Mouse (Mus musculus): ENCODE results near the gene Osbp. TPM values are rescaled to one million over a fixed set of nuclear protein-coding genes. Genes with fewer than 3 reads are reported as not detected.

Osbp gene
- total RNA-seq, 2 experiments from 2014 or later, result 52.9 to 54.8 TPM

DNA sequence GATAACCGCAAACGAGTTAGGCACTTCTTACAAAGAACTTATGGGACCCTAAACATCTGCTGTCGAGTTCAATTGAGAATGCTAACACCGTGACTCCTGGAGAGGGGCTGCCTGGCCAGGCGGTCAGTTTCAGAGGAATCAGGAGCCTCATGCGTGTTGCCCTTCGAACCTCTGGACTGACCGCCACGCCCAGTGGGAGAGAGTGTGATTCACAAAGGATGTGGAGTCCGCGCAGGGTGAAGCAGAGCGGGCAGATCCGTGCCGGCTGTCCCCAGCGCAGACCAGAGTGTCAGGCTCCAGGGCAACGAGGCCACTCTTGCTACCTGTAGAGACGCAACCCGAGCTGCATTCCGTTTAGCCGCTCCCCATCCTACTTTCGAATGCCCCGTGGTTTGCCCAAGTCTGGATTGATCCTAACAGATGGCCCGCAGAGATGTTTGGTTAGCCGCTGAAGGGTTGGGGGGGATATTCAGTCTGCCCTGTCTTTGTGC lies 44.6 kb downstream of the Osbp start:
- DNase-seq (ENCODE audit: extremely low spot score in 1 of 2, low spot score in 1 of 2), result peak in 1 of 2 experiments; percentile 36

DNA sequence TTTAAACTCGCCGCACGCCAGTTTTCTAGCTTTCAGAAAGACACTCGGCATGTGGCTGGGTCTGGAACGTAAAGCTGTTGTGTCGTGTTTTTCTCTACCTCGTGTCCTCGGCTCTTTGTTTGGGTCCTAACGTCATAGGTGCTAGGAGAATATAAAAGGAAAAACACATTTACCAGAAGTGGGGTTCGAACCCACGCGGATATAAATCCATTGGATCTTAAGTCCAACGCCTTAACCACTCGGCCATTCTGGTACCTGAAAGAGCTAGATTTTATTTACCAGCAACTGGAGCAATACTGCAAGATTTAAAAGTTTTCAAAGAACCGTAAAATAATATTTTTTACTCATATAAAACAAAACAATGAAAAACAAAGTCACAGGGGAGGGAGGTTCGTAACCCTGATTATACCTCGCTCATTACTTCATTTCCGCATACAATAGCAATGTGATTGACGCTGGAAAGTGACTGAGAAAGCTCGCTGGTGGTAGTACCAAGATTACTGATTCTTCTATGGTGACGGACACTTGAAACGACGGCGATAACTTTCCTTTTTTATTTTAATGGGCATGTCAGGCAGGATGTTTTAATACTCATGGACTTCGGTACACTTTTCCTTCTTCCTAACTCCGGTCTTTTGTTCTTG lies 45.3 kb downstream of the Osbp start:
- DNase-seq (ENCODE audit: extremely low spot score in 1 of 2, low spot score in 1 of 2), result peak in 1 of 2 experiments; percentile 73

DNA sequence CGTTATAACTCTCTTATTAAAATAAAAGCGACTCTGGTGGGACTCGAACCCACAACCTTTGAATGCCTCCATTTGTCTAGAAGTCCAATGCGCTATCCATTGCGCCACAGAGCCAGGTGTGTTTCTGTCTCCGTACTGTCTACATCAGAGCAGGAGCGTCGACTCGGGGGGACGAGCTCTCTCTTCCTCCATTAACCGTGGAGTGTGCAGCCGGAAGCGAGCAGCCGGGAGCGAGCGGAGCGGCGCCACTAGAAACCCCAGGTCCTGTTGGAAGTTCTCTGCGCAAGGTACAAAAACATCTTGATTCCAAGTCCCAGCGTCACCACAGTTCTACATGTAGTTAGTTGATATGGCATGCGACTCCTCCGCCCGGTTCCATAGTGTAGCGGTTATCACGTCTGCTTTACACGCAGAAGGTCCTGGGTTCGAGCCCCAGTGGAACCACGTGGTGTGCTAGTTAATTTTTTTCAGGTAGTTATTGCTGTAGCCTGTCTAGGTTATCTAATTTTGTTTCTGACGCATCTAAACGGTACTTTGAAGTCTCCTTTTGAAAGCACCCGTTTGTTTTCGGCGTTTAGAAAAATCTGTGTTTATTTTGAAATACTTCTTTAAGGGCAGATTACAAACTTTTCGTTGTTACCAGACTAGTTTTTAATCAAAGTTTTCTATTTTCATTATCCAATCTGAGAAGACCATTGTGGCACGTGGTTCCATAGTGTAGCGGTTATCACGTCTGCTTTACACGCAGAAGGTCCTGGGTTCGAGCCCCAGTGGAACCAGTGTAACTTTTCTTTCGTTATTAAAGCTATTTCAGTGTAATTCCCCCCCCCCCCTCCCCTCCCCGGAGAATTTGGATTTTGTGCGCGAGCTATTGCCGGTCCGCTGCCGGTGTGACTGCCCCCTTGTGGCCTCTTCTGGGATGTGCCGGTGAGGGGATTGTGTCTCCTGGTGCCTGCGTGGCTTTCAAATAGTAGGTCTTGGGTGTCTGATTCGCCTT lies 46.1 kb downstream of the Osbp start:
- peak; percentile 84 to 92 for DNase-seq (ENCODE audit: extremely low spot score in 1 of 2, low spot score in 1 of 2)

DNA sequence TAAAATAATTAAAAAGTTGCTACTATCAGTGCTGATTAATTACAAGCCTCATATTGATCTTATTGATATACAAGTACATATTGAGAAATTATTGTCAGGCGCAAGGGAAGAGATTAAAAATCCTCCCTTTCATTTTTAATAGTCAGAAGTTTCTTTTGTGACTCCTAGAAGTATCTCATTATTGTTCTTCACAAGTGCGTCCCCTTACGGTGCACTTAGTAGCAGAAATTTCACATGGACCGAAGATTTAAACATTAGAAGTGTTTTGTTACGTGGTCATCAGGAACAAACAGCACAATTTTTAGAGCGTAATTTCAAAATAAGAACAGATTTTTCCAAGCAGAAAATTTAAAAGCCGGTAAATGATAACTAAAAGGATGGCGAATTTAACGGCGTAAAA lies 46.9 kb downstream of the Osbp start:
- no peak for DNase-seq (ENCODE audit: extremely low spot score in 1 of 2, low spot score in 1 of 2)

DNA sequence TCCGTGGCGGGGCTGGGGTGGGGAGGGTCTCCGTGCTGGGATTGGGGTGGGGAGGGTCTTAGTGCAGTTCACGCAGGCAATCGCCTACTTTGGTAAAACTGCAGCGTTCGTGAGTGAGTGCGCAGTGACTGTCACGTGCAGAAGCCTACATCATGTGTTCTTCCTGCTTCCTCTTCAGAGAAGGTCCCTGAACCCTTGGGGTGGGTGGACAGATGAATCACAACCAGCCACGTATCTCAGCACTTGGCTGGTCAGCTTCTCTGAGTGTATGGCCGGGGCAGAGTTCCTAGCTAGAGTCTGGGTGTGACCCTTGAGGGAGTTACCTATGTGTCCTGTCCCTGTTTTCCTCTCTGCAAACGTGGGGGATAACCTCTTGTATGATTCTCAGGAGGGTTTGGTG lies 47.5 kb downstream of the Osbp start:
- DNase-seq (ENCODE audit: extremely low spot score in 1 of 2, low spot score in 1 of 2), result no peak

DNA sequence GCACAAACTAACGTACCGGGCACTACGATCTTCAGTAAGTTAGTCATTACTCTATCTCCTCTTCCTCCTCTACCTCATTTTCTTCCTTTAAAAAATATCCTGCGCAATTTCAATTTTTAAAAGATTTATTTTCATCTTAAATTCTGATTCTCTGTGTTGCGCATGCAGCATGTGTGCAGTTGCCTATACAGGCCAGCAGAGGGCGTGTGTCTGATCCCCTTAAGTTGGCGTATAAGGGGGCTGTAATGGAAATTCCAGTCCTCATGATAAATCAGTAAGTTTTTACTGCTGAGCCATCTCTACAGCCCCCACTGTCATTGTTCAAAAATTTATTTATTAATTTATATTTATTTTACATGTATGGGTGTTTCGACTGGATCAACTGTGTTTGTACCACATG lies 50.0 kb downstream of the Osbp start:
- no peak for DNase-seq (ENCODE audit: extremely low spot score in 1 of 2, low spot score in 1 of 2)

DNA sequence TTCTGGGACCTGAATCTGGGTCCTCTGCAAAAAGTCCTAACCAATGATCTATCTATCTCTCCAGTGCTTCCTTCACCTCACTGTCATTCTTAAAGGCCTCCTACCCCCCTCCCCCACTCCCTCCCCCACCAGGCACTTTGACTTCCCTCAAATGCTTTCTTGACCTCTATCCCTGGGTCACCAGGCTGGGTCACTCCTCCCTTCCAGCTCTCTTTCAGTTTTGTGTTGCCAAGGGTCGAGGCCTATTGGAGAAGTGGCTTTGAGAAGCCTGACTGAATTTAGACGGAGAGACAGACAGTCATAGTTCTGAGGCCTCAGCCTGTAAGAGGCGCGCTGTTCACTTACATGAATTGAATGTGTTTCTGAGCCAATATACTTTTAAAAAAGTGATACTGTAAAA lies 50.5 kb downstream of the Osbp start:
- DNase-seq (ENCODE audit: extremely low spot score in 1 of 2, low spot score in 1 of 2), result no peak

DNA sequence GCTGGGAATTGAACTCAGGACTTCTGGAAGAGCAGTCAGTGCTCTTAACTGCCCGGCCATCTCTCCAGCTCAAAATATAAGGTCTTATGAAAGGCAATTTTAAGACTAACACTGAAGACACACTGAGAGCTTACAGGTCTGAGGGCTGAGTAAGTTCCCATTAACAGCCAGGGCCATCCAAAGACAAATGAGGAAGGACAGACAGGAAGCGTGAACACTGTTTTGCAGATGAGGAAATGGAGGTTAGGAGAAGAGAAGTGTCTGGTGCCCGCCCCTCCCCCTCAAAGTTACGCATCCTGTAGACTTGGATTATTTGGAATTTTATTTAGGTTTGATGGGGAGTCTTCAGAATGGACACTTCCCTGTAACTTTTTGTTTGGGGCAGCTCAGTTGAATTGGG lies 58.4 kb downstream of the Osbp start:
- no peak for DNase-seq (ENCODE audit: extremely low spot score in 1 of 2, low spot score in 1 of 2)

DNA sequence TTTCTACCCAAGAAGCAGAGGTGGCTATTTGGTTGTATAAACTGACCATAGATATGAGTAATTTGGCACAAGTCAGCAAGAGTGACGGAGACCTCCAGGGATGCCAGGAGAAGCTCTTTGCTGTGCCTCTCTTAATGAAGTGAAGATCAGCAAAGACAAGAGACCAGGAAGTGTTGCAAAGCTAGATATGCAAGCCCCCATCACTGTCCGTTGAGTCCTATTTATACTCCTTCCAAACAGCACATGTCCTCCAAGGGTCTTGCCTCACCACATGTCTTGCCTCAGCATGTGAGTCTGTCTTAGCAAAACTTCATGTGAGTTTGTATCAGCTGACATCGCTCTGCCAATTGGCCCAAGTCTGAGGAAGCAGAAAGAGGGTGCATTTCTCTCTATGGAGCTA lies 59.6 kb downstream of the Osbp start:
- DNase-seq (ENCODE audit: extremely low spot score in 1 of 2, low spot score in 1 of 2), result no peak

DNA sequence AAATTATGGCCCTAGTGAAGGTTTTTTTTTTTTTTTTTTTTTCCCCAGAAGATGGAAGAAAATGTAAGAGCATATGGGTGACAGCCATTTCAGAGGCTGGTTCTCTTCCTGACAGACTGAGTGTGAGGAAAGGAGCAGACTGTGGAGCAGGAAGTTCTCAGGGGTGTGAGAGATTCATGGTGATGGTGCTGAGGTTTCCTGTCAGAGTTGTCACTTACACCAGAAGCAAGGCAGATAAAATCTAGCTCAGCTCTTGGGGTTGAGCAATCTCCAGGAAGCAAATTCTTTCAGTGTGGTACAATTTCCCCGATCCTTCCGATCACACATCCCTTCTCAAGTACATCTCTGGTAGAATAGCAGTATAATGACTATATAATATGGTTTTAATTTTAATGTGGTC lies 60.9 kb downstream of the Osbp start:
- DNase-seq (ENCODE audit: extremely low spot score in 1 of 2, low spot score in 1 of 2), result no peak

DNA sequence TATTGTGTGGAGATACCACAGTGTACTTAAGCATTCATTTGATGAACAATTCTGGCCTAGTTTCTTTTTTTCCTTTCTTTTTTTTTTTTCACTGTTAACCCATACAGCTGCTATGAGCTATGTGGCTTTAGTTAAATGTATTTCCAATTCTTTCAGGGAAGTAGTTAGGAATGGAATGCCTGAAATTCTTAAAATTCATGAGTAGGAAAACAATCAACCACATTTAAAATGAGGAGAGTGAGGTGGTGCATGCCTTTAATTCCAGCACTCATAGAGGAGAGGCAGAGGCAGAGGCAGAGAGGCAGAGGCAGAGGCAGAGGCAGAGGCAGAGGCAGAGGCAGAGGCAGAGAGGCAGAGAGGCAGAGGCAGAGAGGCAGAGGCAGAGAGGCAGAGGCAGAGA lies 72.0 kb downstream of the Osbp start:
- no peak for DNase-seq (ENCODE audit: extremely low spot score in 1 of 2, low spot score in 1 of 2)

DNA sequence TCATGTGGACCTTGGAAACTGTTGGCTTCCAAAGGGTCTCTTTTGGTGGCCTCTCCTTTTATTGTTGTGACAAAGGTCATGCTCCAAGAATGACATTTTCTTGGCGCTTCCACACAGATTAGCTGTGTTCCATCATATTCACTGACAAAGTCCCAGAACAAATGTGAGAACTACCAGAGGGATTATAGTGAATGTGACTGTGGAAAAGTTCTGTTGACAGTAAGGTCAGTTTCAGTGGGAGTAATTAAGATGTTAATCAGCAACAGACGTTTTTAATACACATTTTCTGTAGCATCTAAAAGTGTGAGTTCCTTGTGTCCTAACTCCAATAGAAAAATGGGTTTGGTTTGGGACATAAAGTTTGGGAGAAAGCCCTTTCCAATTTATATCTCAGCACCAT lies 75.5 kb downstream of the Osbp start, which contains the start of gene Olfr1423:
Olfr1423 (minus strand) TSS at position 101 of the 400 bp plus-strand sequence.
- no peak for DNase-seq (ENCODE audit: extremely low spot score in 1 of 2, low spot score in 1 of 2)

DNA sequence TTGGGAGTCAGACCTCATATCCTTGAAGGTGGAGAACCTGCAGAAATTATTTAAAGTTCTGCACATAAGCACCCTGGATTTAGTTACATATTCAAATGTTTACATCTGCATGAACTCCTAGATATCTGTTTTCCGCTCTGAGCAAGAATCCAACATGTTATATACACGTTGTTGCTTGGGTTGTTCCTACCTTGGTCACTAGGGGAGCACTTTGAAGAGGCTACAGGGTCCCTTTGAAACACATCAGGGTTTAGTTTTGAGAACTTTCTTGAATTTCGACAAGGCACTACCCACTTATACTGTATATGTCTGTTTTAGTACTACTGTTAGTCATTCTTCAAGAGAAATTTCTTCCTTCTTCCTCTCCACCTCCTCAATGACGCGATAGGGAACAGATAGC lies 77.4 kb downstream of the Osbp start:
- no peak for DNase-seq (ENCODE audit: extremely low spot score in 1 of 2, low spot score in 1 of 2)

Small RNA genes within 50 kb of the gene (microRNA-seq; reads per million reads assigned to microRNA genes)
- 4.6 to 5.2 reads per million in 2 experiments for gene Mir6994

Other genes with a start within 250 kb of the Osbp start
- not detected for gene Gif, start 218.4 kb upstream of the Osbp start, total RNA-seq (2021)
- gene Mrpl16, start 195.6 kb upstream of the Osbp start, total RNA-seq (2021), result 10 to 100 TPM; 34.2 to 37.6 TPM
- gene Stx3, start 146.5 kb upstream of the Osbp start, total RNA-seq (2021), result 10 to 100 TPM; 24.2 to 32.3 TPM
- not detected for gene Olfr1417, start 126.7 kb upstream of the Osbp start, total RNA-seq (2021)
- gene Olfr1418, start 104.9 kb upstream of the Osbp start, total RNA-seq (2021), result not detected
- gene Olfr1419, start 90.8 kb upstream of the Osbp start, total RNA-seq (2021), result not detected
- not detected for gene Olfr1420, start 79.4 kb upstream of the Osbp start, total RNA-seq (2021)
- gene Patl1, start 53.5 kb upstream of the Osbp start, total RNA-seq (2021), result 10 to 100 TPM; 19.3 TPM
- not detected for gene Olfr1423, start 75.4 kb downstream of the Osbp start, total RNA-seq (2021)
- not detected for gene Olfr1424, start 96.7 kb downstream of the Osbp start, total RNA-seq (2021)
- not detected for gene Olfr1425, start 111.8 kb downstream of the Osbp start, total RNA-seq (2021)
- not detected for gene Olfr1426, start 126.1 kb downstream of the Osbp start, total RNA-seq (2021)
- gene Olfr1427, start 137.4 kb downstream of the Osbp start, total RNA-seq (2021), result not detected
- gene Olfr1428, start 150.0 kb downstream of the Osbp start, total RNA-seq (2021), result not detected
- not detected for gene Olfr76, start 157.3 kb downstream of the Osbp start, total RNA-seq (2021)
- gene Olfr1555-ps1, start 204.2 kb downstream of the Osbp start, total RNA-seq (2021), result not detected
- gene Olfr1431, start 234.7 kb downstream of the Osbp start, total RNA-seq (2021), result not detected

Data from layer of hippocampus, postnatal 25 days (tissue).